Comparison of ENCODE assay signal across 16 mouse cellular contexts in genomic region chr19:20283105-20283504, GRCm38 (mm10).
"Had no signal": no experiment of that assay in that cellular context is flagged by ENCODE, and none has a peak within 500 bp of the region (broad histone marks: within the 10 kb centered on the region; RNA-seq: fewer than 3 reads in every experiment).

No protein-coding gene starts in this region.

- DNase-seq: retina, postnatal 1 day; right cerebral cortex, adult 18-20 months; right cerebral cortex, postnatal 14 days; right cerebral cortex, postnatal 25 days; right cerebral cortex, postnatal 4 days; spleen, adult 18-20 months; thymus, adult 18-20 months; thymus, adult 2 months; thymus, postnatal 14 days; thymus, postnatal 25 days; thymus, postnatal 36 days; thymus, postnatal 4 days had no signal

- H3K9me3 ChIP-seq: neural tube, embryonic 13.5 days; neural tube, embryonic 15.5 days; stomach, embryonic 15.5 days had no signal

- H3K4me2 ChIP-seq: neural tube, embryonic 13.5 days; neural tube, embryonic 15.5 days; stomach, embryonic 15.5 days had no signal

- H3K36me3 ChIP-seq: neural tube, embryonic 13.5 days; neural tube, embryonic 15.5 days; stomach, embryonic 15.5 days had no signal

- H3K4me3 ChIP-seq: neural tube, embryonic 13.5 days; neural tube, embryonic 15.5 days; stomach, embryonic 15.5 days had no signal

- H3K27me3 ChIP-seq: neural tube, embryonic 13.5 days; neural tube, embryonic 15.5 days; stomach, embryonic 15.5 days had no signal

- H3K9ac ChIP-seq: neural tube, embryonic 13.5 days; neural tube, embryonic 15.5 days; stomach, embryonic 15.5 days had no signal

- H3K27ac ChIP-seq: neural tube, embryonic 13.5 days; neural tube, embryonic 15.5 days; stomach, embryonic 15.5 days; stomach, postnatal 0 days had no signal

- H3K4me1 ChIP-seq: neural tube, embryonic 13.5 days; neural tube, embryonic 15.5 days; stomach, embryonic 15.5 days had no signal
